Mouse (Mus musculus) limb, embryonic 15.5 days (tissue): ENCODE measurements around the gene Nfia. TPM values are rescaled to one million over a fixed set of nuclear protein-coding genes. Genes with fewer than 3 reads are reported as not detected.

Source experiments
- ATAC-seq: fragments of 200-750 bp; cut with Nextera tagmentation; 2 replicates; pipeline ENCODE4 v1.8.0; 2017; ENCODE audit warnings: low read depth, moderate TSS enrichment; ENCODE audit not compliant: insufficient number of reproducible peaks, low FRiP score, low TSS enrichment
- H3K27ac ChIP-seq: fragments of 300-500 bp; sonication (generic); 2 replicates; pipeline ENCODE4 v1.5.1; 2015; ENCODE audit warnings: moderate library complexity, mild to moderate bottlenecking, inconsistent platforms
- H3K27me3 ChIP-seq: fragments of 300-500 bp; sonication (generic); 2 replicates; pipeline ENCODE4 v1.6.1; 2015; ENCODE audit warnings: inconsistent platforms
- H3K36me3 ChIP-seq: fragments of 300-500 bp; sonication (generic); 2 replicates; pipeline ENCODE4 v1.6.1; 2015; ENCODE audit warnings: inconsistent platforms
- H3K4me1 ChIP-seq: fragments of 300-500 bp; sonication (generic); 2 replicates; pipeline ENCODE4 v1.6.1; 2015; ENCODE audit warnings: inconsistent platforms
- H3K4me2 ChIP-seq: fragments of 300-500 bp; sonication (generic); 2 replicates; pipeline ENCODE4 v1.6.1; 2015; ENCODE audit warnings: mild to moderate bottlenecking, inconsistent platforms
- H3K4me3 ChIP-seq: fragments of 300-500 bp; sonication (generic); 2 replicates; pipeline ENCODE4 v1.5.1; 2015; ENCODE audit warnings: mild to moderate bottlenecking, inconsistent platforms
- H3K9ac ChIP-seq: fragments of 300-500 bp; sonication (generic); 2 replicates; pipeline ENCODE4 v1.6.1; 2015; ENCODE audit warnings: inconsistent platforms
- H3K9me3 ChIP-seq: fragments of 300-500 bp; sonication (generic); 2 replicates; pipeline ENCODE4 v1.6.1; 2016; ENCODE audit warnings: inconsistent platforms
- WGBS: fragments of 180-500 bp; shearing (Covaris S2); methylation state at CpG from one replicate; pipeline ENCODE4 v1.1.7; 2015; 5-methylcytosine and 5-hydroxymethylcytosine counted together
- polyA plus RNA-seq: library from polyadenylated mRNA; unstranded; fragments of >200 nt; fragmentation: Nextera tagmentation; extraction: Ambion mirVana; gene quantifications from 2 replicates; pipeline ENCODE4 v1.2.1, GENCODE M21; 2015

Gene Nfia
- polyA plus RNA-seq, 1 experiment from 2014 or later = 64.9 TPM

DNA sequence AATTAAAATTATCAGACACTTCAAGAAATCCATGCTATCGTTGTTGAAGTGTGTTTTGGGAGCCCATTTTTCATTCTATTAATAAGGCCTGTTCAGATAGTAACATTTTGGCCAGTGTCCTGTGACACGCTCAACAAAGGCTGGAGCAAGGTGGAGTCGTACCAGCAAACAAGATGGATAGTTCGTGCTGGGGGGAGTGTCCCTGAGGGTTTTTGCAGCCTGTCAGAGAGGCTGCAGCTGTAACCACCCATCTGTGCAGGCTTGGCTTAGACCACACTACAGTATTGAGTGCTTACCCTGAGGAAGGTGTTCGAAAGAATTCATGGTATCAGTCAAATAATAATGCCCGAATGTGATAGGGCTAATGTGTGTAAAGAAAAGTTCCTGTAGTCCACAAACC is 139.6 kb downstream of the Nfia start:
- no peak overlapping the region for H3K9ac ChIP-seq
- no peaks in the 10 kb centered on the region for H3K9me3 ChIP-seq
- no peak overlapping the region for H3K4me3 ChIP-seq
- H3K27me3 ChIP-seq = no peaks in the 10 kb centered on the region
- 85% methylated on average over 6 of the region's 6 CpGs for WGBS
- peaks cover 17% of the 10 kb centered on the region for H3K4me1 ChIP-seq
- no peak overlapping the region for H3K27ac ChIP-seq
- no peaks in the 10 kb centered on the region for H3K36me3 ChIP-seq
- ATAC-seq = no peak
- H3K4me2 ChIP-seq = no peak overlapping the region

DNA sequence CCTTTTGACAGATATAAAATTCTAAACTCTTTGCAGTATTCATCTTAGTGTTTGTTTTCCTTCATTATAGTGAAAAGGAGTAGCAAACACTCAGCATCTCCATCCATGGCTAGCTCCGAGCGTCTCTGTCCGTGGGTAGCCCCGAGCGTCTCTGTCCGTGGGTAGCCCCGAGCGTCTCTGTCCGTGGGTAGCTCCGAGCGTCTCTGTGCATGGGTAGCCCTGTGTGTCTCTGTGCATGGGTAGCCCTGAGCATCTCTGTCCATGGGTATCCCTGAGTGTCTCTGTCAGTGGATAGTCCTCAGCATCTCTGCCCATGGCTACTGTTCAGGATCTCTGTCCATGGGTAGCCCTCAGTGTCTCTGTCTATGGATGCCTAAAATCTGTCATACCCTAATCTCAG is 140.0 kb downstream of the Nfia start:
- 96% methylated on average over 11 of the region's 11 CpGs for WGBS
- H3K9me3 ChIP-seq = no peaks in the 10 kb centered on the region
- no peak overlapping the region for H3K4me3 ChIP-seq
- ATAC-seq = no peak
- no peak overlapping the region for H3K9ac ChIP-seq
- H3K4me1 ChIP-seq = peaks cover 20% of the 10 kb centered on the region
- no peak overlapping the region for H3K4me2 ChIP-seq
- no peak overlapping the region for H3K27ac ChIP-seq
- no peaks in the 10 kb centered on the region for H3K27me3 ChIP-seq
- H3K36me3 ChIP-seq = no peaks in the 10 kb centered on the region

DNA sequence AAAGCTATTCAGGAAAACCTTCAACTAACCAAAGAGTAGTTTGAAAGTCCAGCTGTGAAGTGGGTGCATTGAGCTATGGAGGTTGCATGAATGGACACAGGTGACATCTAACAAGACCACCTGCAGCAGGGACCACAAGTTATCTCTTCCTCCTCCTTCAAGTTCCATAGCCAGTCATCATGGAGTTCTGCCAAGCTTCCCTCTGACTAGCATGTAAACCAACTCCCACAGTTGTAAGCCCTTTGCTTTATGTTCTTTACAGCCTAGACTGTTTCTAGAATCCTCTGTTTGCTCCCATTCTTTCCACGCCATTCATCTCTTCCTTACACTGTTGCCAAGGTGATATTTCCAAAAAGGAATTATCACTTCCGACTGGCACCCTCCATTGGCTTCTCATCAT is 141.8 kb downstream of the Nfia start:
- WGBS = 86% methylated on average over 2 of the region's 2 CpGs
- Histone ChIP-seq H3K4me3 (no peak overlapping the region), H3K9ac (no peak overlapping the region), H3K27me3 (no peaks in the 10 kb centered on the region), H3K4me1 (peaks cover 21% of the 10 kb centered on the region), H3K4me2 (no peak overlapping the region), H3K27ac (no peak overlapping the region), H3K36me3 (no peaks in the 10 kb centered on the region), H3K9me3 (no peaks in the 10 kb centered on the region)
- no peak for ATAC-seq

DNA sequence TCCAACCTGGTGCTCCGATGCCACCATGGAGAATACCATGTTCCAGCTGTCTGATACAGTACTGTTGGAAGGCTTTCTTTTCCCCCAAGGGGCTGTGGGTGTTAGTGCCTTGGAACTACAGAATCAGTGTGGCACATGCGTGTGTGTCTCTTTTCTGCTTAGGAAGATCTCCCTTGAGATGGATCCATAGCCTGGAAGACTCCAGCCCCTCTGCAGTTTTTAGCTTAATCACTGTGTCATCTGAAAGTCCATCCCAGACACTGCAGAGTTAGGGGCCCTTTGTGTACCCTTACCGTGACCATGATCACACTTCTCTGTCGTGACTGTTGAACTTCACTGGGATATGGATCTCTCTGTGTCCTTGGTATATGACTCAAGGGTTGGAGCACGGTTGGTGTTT is 142.2 kb downstream of the Nfia start:
- Histone ChIP-seq H3K9ac (no peak overlapping the region), H3K9me3 (no peaks in the 10 kb centered on the region), H3K4me3 (no peak overlapping the region), H3K27ac (no peak overlapping the region), H3K36me3 (no peaks in the 10 kb centered on the region), H3K4me2 (no peak overlapping the region), H3K4me1 (peaks cover 23% of the 10 kb centered on the region), H3K27me3 (no peaks in the 10 kb centered on the region)
- WGBS = 89% methylated on average over 5 of the region's 5 CpGs
- ATAC-seq = no peak

DNA sequence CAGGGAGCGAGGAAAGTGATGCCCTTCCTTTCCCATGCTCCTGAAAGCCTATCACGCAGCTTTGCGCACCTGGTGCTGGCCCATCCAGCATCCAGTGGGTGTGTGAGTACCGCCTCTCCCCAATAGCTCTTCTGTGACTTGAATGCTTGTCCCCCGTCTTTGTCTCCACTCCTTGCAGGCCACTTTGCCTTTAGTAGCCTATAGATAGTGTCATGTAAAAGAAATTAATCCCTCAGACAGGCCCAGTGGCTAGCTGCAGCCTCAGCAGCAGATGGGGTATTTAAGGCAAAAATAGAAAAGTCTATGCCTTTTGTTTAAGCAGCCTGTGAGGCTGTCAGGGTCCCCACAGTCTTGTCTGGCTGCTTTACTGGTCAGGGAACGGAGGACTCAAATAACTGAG is 145.0 kb downstream of the Nfia start:
- Histone ChIP-seq H3K4me3 (no peak overlapping the region), H3K27me3 (no peaks in the 10 kb centered on the region), H3K27ac (no peak overlapping the region), H3K36me3 (no peaks in the 10 kb centered on the region), H3K9me3 (no peaks in the 10 kb centered on the region), H3K4me2 (no peak overlapping the region), H3K4me1 (peaks cover 22% of the 10 kb centered on the region), H3K9ac (no peak overlapping the region)
- WGBS = 87% methylated on average over 6 of the region's 6 CpGs
- no peak for ATAC-seq

DNA sequence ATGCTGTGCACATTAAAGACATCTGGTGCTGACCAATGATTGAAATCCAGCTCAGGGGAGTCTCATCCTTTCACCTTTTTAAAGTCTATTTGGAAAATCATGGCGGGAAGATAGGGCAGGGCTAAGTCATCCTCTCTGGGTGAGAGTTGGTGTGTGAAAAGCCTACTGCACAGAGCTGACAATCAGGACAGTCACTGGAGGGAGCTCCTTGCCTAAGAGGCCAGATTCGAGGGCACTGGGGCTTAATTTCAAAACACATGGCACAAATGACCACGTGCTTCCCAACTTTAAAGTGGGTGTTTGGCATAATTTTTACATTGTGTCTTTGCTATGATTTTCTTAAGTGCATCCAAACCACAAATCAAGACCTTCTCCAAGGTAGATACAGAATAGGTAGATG is 146.1 kb downstream of the Nfia start:
- Histone ChIP-seq H3K27me3 (no peaks in the 10 kb centered on the region), H3K4me1 (peaks cover 27% of the 10 kb centered on the region)
- WGBS = 59% methylated on average over 3 of the region's 3 CpGs

DNA sequence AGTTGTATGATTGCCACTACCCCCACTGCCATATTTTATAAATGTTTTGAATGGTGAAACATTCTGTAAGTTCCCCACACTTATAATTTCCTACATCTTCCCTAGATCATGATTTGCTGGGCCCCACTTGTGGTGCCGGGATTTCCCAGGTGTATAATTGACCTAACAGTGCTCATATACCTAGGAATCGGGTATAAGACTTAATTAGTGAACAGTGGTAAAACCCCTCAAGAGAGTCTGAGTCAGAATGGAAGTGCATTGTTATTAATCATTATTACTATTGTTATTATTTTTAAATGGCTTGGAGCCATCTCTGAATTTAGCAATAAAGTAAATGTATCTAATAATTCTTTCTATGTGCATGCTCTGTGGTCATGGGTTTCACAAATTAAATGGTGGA is 147.2 kb downstream of the Nfia start:
- H3K4me2 ChIP-seq = no peak overlapping the region
- no peaks in the 10 kb centered on the region for H3K9me3 ChIP-seq
- H3K4me3 ChIP-seq = no peak overlapping the region
- no peaks in the 10 kb centered on the region for H3K27me3 ChIP-seq
- no peak overlapping the region for H3K27ac ChIP-seq
- no peak overlapping the region for H3K9ac ChIP-seq
- no peaks in the 10 kb centered on the region for H3K36me3 ChIP-seq
- H3K4me1 ChIP-seq = peaks cover 30% of the 10 kb centered on the region
- 49% methylated on average over 2 of the region's 2 CpGs for WGBS
- no peak for ATAC-seq

More for the DNA sequence above, 146.1 kb downstream of the Nfia start:
- no peak for ATAC-seq
- Histone ChIP-seq H3K9ac (no peak overlapping the region), H3K36me3 (no peaks in the 10 kb centered on the region), H3K4me3 (no peak overlapping the region), H3K4me2 (no peak overlapping the region), H3K9me3 (no peaks in the 10 kb centered on the region), H3K27ac (no peak overlapping the region)

DNA sequence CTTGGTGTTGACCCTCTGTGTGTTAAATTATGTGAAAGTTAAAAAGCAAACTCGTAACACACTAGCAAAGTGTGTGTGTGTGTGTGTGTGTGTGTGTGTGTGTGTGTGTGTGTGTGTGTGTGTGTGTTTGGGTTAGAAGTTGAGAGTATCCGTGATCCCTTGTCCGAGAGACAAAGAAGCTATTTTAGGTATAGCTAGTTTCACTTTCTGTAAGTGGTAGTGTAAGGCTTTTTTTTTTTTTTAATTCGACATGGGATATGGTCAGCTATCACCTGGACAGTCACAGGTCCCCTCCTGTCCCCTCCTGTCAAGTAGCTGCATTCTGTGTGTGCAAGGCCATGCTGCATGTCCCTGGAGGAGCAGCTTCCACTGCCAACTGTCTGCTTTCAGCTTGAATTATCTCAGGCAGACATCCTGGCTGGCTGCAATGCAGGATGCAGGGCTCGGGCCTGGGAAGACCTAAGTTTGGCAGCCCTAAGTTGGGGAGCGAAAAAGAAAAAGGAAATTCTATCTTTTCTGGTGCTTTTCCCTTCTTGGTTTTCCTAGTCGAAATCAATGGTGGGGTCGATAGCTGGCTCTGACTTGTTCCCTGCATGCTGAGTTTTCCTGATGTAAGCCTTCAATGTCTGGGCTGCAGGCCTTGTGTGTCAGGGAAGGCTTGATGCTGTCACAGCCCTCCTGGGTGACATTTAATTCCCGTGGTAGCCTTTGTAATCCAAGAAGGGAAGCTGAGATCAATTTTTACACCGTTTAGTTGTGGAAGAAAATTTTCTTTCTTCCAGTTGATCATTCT is 147.9 kb downstream of the Nfia start:
- no peak overlapping the region for H3K9ac ChIP-seq
- H3K27ac ChIP-seq = peak overlapping the region; percentile 76
- H3K4me1 ChIP-seq = peaks cover 35% of the 10 kb centered on the region

DNA sequence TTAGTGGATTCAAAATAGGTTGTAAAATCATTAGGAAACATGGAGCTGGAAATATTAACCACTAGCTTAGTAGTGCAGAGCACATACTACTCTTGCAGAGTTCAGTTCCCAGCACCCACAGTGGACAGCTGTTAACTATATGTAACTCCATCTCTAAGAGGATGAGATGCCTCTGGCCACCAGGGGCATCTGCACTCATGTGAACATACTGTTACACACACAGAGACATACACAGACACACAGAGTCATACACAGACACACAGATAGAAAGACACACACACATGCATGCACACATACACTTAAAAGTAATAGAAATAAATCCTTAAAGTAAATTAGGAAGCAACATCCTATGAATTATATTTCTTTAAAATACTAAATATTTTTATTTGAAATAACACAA is 149.1 kb downstream of the Nfia start:
- Histone ChIP-seq H3K9me3 (no peaks in the 10 kb centered on the region), H3K4me2 (no peak overlapping the region), H3K4me1 (peaks cover 43% of the 10 kb centered on the region), H3K4me3 (no peak overlapping the region), H3K27me3 (no peaks in the 10 kb centered on the region), H3K9ac (no peak overlapping the region), H3K36me3 (no peaks in the 10 kb centered on the region), H3K27ac (no peak overlapping the region)
- no peak for ATAC-seq

More for the DNA sequence above, 147.9 kb downstream of the Nfia start:
- no peak overlapping the region for H3K4me3 ChIP-seq
- 44% methylated on average over 10 of the region's 10 CpGs for WGBS
- H3K36me3 ChIP-seq = no peaks in the 10 kb centered on the region
- no peaks in the 10 kb centered on the region for H3K27me3 ChIP-seq
- H3K4me2 ChIP-seq = no peak overlapping the region
- no peak for ATAC-seq
- no peaks in the 10 kb centered on the region for H3K9me3 ChIP-seq

DNA sequence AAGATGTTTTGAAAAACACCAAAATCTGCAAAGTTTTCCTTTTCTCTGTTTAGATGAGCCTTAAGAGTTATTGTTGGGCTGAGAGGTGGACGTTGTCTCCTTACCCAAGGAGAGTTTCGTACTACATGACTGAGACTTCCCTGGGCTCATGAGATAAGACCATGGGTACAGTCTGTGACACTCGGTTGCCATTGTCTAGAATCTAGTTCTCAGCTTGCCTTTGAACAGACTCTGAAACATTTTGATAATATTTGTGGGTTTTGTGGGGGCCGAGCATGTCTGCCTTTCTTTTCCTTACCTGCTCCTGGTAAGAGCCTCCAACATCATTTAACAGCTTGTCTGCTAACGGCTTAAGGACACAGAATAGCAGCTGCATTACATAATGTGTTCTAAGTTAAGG is 150.7 kb downstream of the Nfia start:
- no peaks in the 10 kb centered on the region for H3K36me3 ChIP-seq
- no peak overlapping the region for H3K4me2 ChIP-seq
- H3K4me3 ChIP-seq = no peak overlapping the region
- 74% methylated on average over 5 of the region's 5 CpGs for WGBS
- no peaks in the 10 kb centered on the region for H3K27me3 ChIP-seq
- no peak overlapping the region for H3K9ac ChIP-seq
- H3K4me1 ChIP-seq = peaks cover 45% of the 10 kb centered on the region
- H3K9me3 ChIP-seq = no peaks in the 10 kb centered on the region
- no peak overlapping the region for H3K27ac ChIP-seq
- ATAC-seq = no peak

DNA sequence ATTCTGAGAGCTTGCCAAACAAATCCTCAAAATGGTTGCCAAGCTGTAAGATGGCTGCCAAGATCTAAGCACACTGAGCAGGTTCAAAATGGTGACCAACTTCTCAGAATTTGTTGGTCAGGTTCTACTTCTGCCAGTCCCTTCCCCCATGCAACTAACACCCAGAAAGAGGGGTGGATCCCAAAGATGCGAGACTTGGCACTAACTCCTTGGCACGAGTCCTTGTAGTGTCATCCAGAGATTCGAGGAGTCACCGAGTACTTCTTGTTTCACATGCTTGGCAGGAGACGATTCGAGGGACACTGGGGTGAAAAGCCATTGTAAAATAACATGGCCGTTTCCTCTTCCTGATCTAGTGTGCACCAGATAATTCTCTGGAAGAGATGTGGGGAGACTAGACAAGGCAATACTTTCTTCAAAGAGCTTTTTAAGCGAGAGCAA is 151.4 kb downstream of the Nfia start:
- no peak for ATAC-seq
- H3K36me3 ChIP-seq = no peaks in the 10 kb centered on the region
- no peak overlapping the region for H3K9ac ChIP-seq
- no peaks in the 10 kb centered on the region for H3K9me3 ChIP-seq
- H3K4me1 ChIP-seq = peaks cover 47% of the 10 kb centered on the region
- H3K27me3 ChIP-seq = no peaks in the 10 kb centered on the region
- 60% methylated on average over 8 of the region's 8 CpGs for WGBS
- H3K4me2 ChIP-seq = no peak overlapping the region
- no peak overlapping the region for H3K4me3 ChIP-seq
- H3K27ac ChIP-seq = peak overlapping the region; percentile 9

DNA sequence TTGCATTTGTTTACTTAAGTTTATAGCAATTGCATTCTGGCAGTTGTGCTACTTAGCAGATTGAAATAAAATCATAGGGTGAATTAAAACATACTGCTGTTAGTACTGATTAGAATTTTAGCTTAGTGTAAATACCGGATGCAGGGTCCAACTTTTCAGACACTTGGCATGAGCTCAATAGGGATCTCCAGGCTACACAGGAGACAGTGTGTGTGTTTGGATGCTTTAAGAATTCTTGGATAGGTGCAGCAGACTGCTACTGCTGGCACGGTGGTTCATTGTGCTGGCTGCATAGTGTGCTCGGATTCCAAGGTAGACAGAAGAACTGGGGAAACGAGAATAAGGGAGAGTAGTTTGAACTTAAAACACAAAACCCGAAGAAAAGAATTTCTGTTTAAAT is 151.9 kb downstream of the Nfia start:
- no peak overlapping the region for H3K4me3 ChIP-seq

More for the DNA sequence above, 151.9 kb downstream of the Nfia start:
- no peak for ATAC-seq
- Histone ChIP-seq H3K4me1 (peaks cover 47% of the 10 kb centered on the region), H3K36me3 (no peaks in the 10 kb centered on the region), H3K4me2 (no peak overlapping the region), H3K27me3 (no peaks in the 10 kb centered on the region), H3K27ac (0 out of 2 replicates have a peak overlapping the region, but pooled peaks have one; percentile 22), H3K9ac (no peak overlapping the region), H3K9me3 (no peaks in the 10 kb centered on the region)
- 42% methylated on average over 5 of the region's 5 CpGs for WGBS
